Mouse (Mus musculus) liver, adult 2 months (tissue): ENCODE results near the gene Lima1. TPM values are rescaled to one million over a fixed set of nuclear protein-coding genes. Genes with fewer than 3 reads are reported as not detected.
A peak's percentile ranks its signal among the peaks of the same experiment; 100 is the strongest.

Experiments
- DNase-seq: peaks from one replicate; pipeline ENCODE4 v3.0.0-alpha.2; 2011; ENCODE audit warnings: low read depth, low spot score; ENCODE audit errors: extremely low read depth
- H3K27ac ChIP-seq: fragments of 200-500 bp; replicated peaks from 2 replicates; pipeline ENCODE4 v1.5.1; 2012; ENCODE audit warnings: low read depth, mild to moderate bottlenecking, control low read depth, inconsistent platforms, low read length; ENCODE audit not compliant: insufficient read depth
- H3K27me3 ChIP-seq: fragments of 200-500 bp; 2 replicates; pipeline ENCODE4 v1.6.1; 2012; ENCODE audit warnings: mild to moderate bottlenecking, moderate library complexity, low read length, inconsistent platforms; ENCODE audit not compliant: control insufficient read depth, insufficient read depth
- H3K36me3 ChIP-seq: fragments of 200-500 bp; 2 replicates; pipeline ENCODE4 v1.6.1; 2012; ENCODE audit warnings: low read length, inconsistent platforms; ENCODE audit not compliant: control insufficient read depth, insufficient read depth
- H3K4me1 ChIP-seq: fragments of 200-500 bp; 2 replicates; pipeline ENCODE4 v1.6.1; 2011; ENCODE audit warnings: low read length; ENCODE audit not compliant: control insufficient read depth, insufficient read depth
- H3K4me3 ChIP-seq: fragments of 200-500 bp; 2 replicates; pipeline ENCODE4 v1.5.1; 2011; ENCODE audit warnings: low read depth, mild to moderate bottlenecking, control low read depth, low read length, moderate library complexity; ENCODE audit not compliant: insufficient read depth
- H3K79me2 ChIP-seq: fragments of 200-500 bp; 2 replicates; pipeline ENCODE4 v1.6.1; 2012; ENCODE audit warnings: inconsistent platforms, mild to moderate bottlenecking, low read length, moderate library complexity; ENCODE audit not compliant: control insufficient read depth, insufficient read depth
- H3K9ac ChIP-seq: fragments of 200-500 bp; 2 replicates; pipeline ENCODE4 v1.6.1; 2012; ENCODE audit warnings: low read depth, mild to moderate bottlenecking, control low read depth, inconsistent platforms, low read length
- CTCF ChIP-seq: fragments of 200-500 bp; IDR thresholded peaks from 2 replicates; pipeline ENCODE4 v1.5.1; 2011; ENCODE audit warnings: low read depth, low read length, control low read depth
- POLR2A ChIP-seq: fragments of 200-500 bp; IDR thresholded peaks from 2 replicates; pipeline ENCODE4 v1.6.1; 2011; ENCODE audit warnings: low read length, control low read depth; ENCODE audit not compliant: insufficient read depth; ENCODE audit errors: extremely low read depth
- WGBS: fragments of 180-500 bp; shearing (Covaris S2); methylation state at CpG from one replicate; pipeline ENCODE4 v1.1.7; 2018; 5-methylcytosine and 5-hydroxymethylcytosine counted together
- polyA plus RNA-seq: library from polyadenylated mRNA; depleted of rRNA; stranded (reverse); fragments of >200 nt; gene quantifications from 2 replicates; pipeline ENCODE4 v1.2.3, GENCODE M21; 2012
- total RNA-seq: library from RNA; depleted of rRNA; stranded (reverse); fragments of >200 nt; gene quantifications from 2 replicates; pipeline ENCODE4 v1.2.3, GENCODE M21; 2014

Gene Lima1
- total and polyA plus RNA-seq, 2 experiments = 11.2 to 28.9 TPM

- Histone ChIP-seq H3K4me3 (no peak overlapping the region), H3K79me2 (no peaks in the 10 kb centered on the region), H3K4me1 (no peaks in the 10 kb centered on the region), H3K27ac (no peak overlapping the region), H3K36me3 (peaks cover 48% of the 10 kb centered on the region), H3K9ac (no peak overlapping the region), H3K27me3 (no peaks in the 10 kb centered on the region)
- no peak for DNase-seq
- WGBS = 74% methylated on average over 6 of the region's 6 CpGs
- TF ChIP-seq CTCF (no peak), POLR2A (no peak)
These were observed 75.5 kb downstream of the Lima1 start for GRCm38 (mm10) chr15:99799706-99800105.

- no peak overlapping the region for H3K9ac ChIP-seq
- H3K79me2 ChIP-seq = no peaks in the 10 kb centered on the region
- no peak for TF ChIP-seq CTCF
- no peak for TF ChIP-seq POLR2A
- no peaks in the 10 kb centered on the region for H3K4me1 ChIP-seq
- H3K27ac ChIP-seq = no peak overlapping the region
- 82% methylated on average over 5 of the region's 5 CpGs for WGBS
- peaks cover 52% of the 10 kb centered on the region for H3K36me3 ChIP-seq
- H3K27me3 ChIP-seq = no peaks in the 10 kb centered on the region
- no peak overlapping the region for H3K4me3 ChIP-seq
- no peak for DNase-seq
These were observed 77.4 kb downstream of the Lima1 start for GRCm38 (mm10) chr15:99797898-99798297.

GRCm38 (mm10) chr15:99796735-99797134, 78.5 kb downstream of the Lima1 start:
- WGBS = 92% methylated on average over 9 of the region's 9 CpGs
- no peak overlapping the region for H3K9ac ChIP-seq
- H3K79me2 ChIP-seq = no peaks in the 10 kb centered on the region
- TF ChIP-seq CTCF (no peak), POLR2A (no peak)
- no peak overlapping the region for H3K4me3 ChIP-seq
- H3K36me3 ChIP-seq = peaks cover 47% of the 10 kb centered on the region
- DNase-seq = no peak
- no peak overlapping the region for H3K27ac ChIP-seq
- no peaks in the 10 kb centered on the region for H3K27me3 ChIP-seq
- H3K4me1 ChIP-seq = peaks cover 1% of the 10 kb centered on the region; the same call in 1 of the 2 replicates

GRCm38 (mm10) chr15:99796066-99796465, 79.2 kb downstream of the Lima1 start:
- Histone ChIP-seq H3K79me2 (no peaks in the 10 kb centered on the region), H3K4me1 (peaks cover 5% of the 10 kb centered on the region; the same call in 1 of the 2 replicates), H3K36me3 (peaks cover 44% of the 10 kb centered on the region), H3K4me3 (no peak overlapping the region), H3K9ac (no peak overlapping the region), H3K27ac (no peak overlapping the region), H3K27me3 (no peaks in the 10 kb centered on the region)
- no peak for TF ChIP-seq POLR2A
- no peak for TF ChIP-seq CTCF
- WGBS = 89% methylated on average over 3 of the region's 3 CpGs
- DNase-seq = no peak

- TF ChIP-seq CTCF (no peak), POLR2A (no peak)
- Histone ChIP-seq H3K27me3 (no peaks in the 10 kb centered on the region), H3K36me3 (peaks cover 30% of the 10 kb centered on the region), H3K4me1 (peaks cover 7% of the 10 kb centered on the region; the same call in 1 of the 2 replicates), H3K27ac (no peak overlapping the region), H3K4me3 (no peak overlapping the region), H3K79me2 (no peaks in the 10 kb centered on the region), H3K9ac (no peak overlapping the region)
- WGBS = 55% methylated on average over 16 of the region's 16 CpGs
- peak; percentile 74 for DNase-seq
These were observed 82.9 kb downstream of the Lima1 start for GRCm38 (mm10) chr15:99792221-99792815.

GRCm38 (mm10) chr15:99791003-99791402, 84.3 kb downstream of the Lima1 start:
- TF ChIP-seq POLR2A (no peak), CTCF (no peak)
- WGBS = 24% methylated on average over 3 of the region's 3 CpGs
- Histone ChIP-seq H3K4me1 (peaks cover 7% of the 10 kb centered on the region; the same call in 1 of the 2 replicates), H3K27ac (0 out of 2 replicates have a peak overlapping the region, but pooled peaks have one; percentile 5), H3K4me3 (no peak overlapping the region), H3K36me3 (peaks cover 25% of the 10 kb centered on the region), H3K27me3 (no peaks in the 10 kb centered on the region), H3K9ac (no peak overlapping the region), H3K79me2 (no peaks in the 10 kb centered on the region)
- DNase-seq = peak; percentile 80
